Mouse (Mus musculus): ENCODE results near the gene Tpm1. TPM values are rescaled to one million over a fixed set of nuclear protein-coding genes. Genes with fewer than 3 reads are reported as not detected.

Gene Tpm1
- total and polyA plus RNA-seq, 2 experiments from 2014 or later, result 133 to 134 TPM

- H3K9me3 ChIP-seq (ENCODE audit: low read length), result no peaks in the 10 kb centered on the region
- WGBS, result 0% methylated on average over 31 of the region's 32 CpGs
- H3K4me3 ChIP-seq (ENCODE audit: low read depth, low read length), result peak within 1 kb of the TSS; percentile 95
- ATAC-seq, result peak; percentile 99
- peak within 1 kb of the TSS; percentile 65 for H3K4me2 ChIP-seq (ENCODE audit: low read depth)
- no peaks in the 10 kb centered on the region for H3K27me3 ChIP-seq (ENCODE audit: insufficient read depth, low read length)
- peaks cover 9% of the 10 kb centered on the region for H3K36me3 ChIP-seq (ENCODE audit: insufficient read depth)
- H3K4me1 ChIP-seq (ENCODE audit: insufficient read depth), result peaks cover 9% of the 10 kb centered on the region; the same call in 1 of the 2 replicates
- TF ChIP-seq CTCF (IDR thresholded peaks at IDR 0.05; ENCODE audit: low read depth), result no peak
- DNase-seq, result peak; percentile 93
- H3K9ac ChIP-seq, result peak within 1 kb of the TSS; percentile 90
- peak within 1 kb of the TSS; percentile 91 for H3K27ac ChIP-seq (ENCODE audit: low read depth, low read length)
These were observed 74.0 kb downstream of the Tpm1 start, which contains the start of gene Lactb for GRCm38 (mm10) chr9:66975239-66975645. Gene Lactb, minus strand, starts transcription at chr9:66975484.

DNA sequence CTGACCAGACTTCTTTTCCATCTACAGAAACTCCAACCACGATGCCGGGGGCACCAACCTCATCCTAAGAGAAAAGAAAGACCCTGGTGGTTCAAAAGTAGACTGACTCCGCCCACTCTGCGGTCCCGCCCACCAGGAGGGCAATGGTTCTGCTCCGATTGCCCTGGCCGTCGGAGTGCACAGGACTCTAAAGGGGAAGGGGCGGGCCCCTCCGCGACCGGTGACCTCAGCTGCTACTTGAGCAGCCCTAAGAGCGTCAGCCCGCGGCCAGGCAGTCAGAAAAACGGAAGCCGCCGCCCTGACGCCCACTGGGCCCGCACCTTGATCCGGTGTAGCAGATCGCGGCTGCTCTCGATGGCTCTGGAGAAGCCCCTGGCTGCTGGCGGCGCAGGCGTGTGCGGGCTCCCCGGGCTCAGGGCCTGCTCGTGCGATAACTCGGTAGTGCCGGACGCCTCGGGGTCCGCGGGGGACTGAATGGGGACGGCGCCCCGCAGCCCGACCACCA, 74.4 kb downstream of the Tpm1 start:
- Histone ChIP-seq H3K27me3 (ENCODE audit: insufficient read depth, low read length) (no peaks in the 10 kb centered on the region), H3K4me1 (ENCODE audit: insufficient read depth) (peaks cover 9% of the 10 kb centered on the region; the same call in 1 of the 2 replicates), H3K4me2 (ENCODE audit: low read depth) (peak overlapping the region; percentile 65), H3K36me3 (ENCODE audit: insufficient read depth) (peaks cover 14% of the 10 kb centered on the region), H3K27ac (ENCODE audit: low read depth, low read length) (peak overlapping the region; percentile 91), H3K9me3 (ENCODE audit: low read length) (no peaks in the 10 kb centered on the region), H3K9ac (peak overlapping the region; percentile 90), H3K4me3 (ENCODE audit: low read depth, low read length) (peak overlapping the region; percentile 95)
- ATAC-seq, result peak; percentile 80
- WGBS, result 4% methylated on average over 40 of the region's 41 CpGs
- TF ChIP-seq CTCF (IDR thresholded peaks at IDR 0.05; ENCODE audit: low read depth), result 0 out of 2 replicates have a peak, but pooled peaks have one; percentile 23
- peak; percentile 68 for DNase-seq

Other genes starting within 250 kb of the Tpm1 start
- 1.0 and 2.2 TPM in 2 replicates for gene Aph1c, start 214.7 kb downstream of the Tpm1 start, total RNA-seq (2014; rRNA removed)
- gene Aph1c, start 214.7 kb downstream of the Tpm1 start, polyA plus RNA-seq (2015; fragmentation: Nextera tagmentation; extraction: Ambion mirVana), result 2.9 and 3.6 TPM in 2 replicates
- 22.2 and 30.7 TPM in 2 replicates for gene Rab8b, start 129.7 kb downstream of the Tpm1 start, total RNA-seq (2014; rRNA removed)
- gene Rab8b, start 129.7 kb downstream of the Tpm1 start, polyA plus RNA-seq (2015; fragmentation: Nextera tagmentation; extraction: Ambion mirVana), result 6.0 and 20.7 TPM in 2 replicates
- gene Rps27l, start 103.3 kb downstream of the Tpm1 start, total RNA-seq (2014; rRNA removed), result 129 and 139 TPM in 2 replicates
- gene Rps27l, start 103.3 kb downstream of the Tpm1 start, polyA plus RNA-seq (2015; fragmentation: Nextera tagmentation; extraction: Ambion mirVana), result 208 and 277 TPM in 2 replicates
- gene Lactb, start 73.9 kb downstream of the Tpm1 start, total RNA-seq (2014; rRNA removed), result 20.3 and 20.7 TPM in 2 replicates
- 9.9 and 12.2 TPM in 2 replicates for gene Lactb, start 73.9 kb downstream of the Tpm1 start, polyA plus RNA-seq (2015; fragmentation: Nextera tagmentation; extraction: Ambion mirVana)

Measured in forebrain, postnatal 0 days (tissue).